Mouse (Mus musculus): ENCODE results near the gene Mbd3.

DNA sequence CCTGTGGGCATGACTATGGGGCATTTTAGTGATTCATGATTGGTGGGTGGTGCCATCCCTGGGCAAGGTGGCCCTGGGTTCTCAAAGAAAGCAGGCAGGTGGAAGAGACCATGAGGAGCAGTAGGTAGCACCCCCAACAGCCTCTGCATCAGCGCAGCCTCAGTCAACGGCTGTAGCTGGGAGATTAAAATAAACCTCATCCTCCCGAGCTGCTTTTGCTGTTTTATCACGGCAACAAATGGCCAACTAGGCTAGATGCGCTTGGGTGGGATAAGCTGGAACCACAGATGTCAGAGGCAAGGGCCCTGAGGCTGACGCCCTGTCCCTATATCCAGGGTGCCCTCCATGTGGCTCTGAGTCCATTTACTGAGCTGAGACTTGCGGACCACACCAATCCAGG is 14.6 kb downstream of the Mbd3 start:
- no peak for TF ChIP-seq CTCF (IDR thresholded peaks at IDR 0.05; ENCODE audit: low read depth)
- TF ChIP-seq EP300 (optimal IDR thresholded peaks at IDR 0.05): no peak

Measured in stomach, postnatal 0 days (tissue).